Mouse (Mus musculus): ENCODE data around the gene Tcl1b3.

Gene Tcl1b3

GRCm38 (mm10) chr12:105234362-105234761, 43.5 kb downstream of the Tcl1b3 start:
- DNase-seq (ENCODE audit: low read depth, low spot score) = no peak

DNA sequence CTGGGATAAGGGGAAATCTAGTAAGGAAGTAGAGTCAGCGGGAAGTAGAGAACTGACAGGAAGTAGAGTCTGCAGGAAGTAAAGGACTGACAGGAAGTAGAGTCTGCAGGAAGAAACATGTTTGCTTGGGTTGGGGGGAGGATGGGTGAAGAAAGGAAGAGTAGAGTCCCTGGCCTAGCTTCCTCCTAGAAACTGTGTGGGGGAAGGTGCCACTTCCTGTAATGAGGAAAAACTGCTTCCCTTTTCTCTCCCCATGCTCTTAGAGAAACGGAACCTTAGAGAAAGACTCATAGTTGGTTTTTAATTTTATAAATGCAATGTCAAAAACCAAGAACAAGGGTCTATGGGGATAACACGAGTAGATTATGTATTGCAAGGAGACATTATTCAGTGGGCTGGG, 44.2 kb downstream of the Tcl1b3 start:
- DNase-seq (ENCODE audit: low read depth, low spot score) = no peak

GRCm38 (mm10) chr12:105239060-105239459, 48.2 kb downstream of the Tcl1b3 start:
- no peak for DNase-seq (ENCODE audit: low read depth, low spot score)

All from ES-CJ7 (cell line).